Mouse (Mus musculus) limb, embryonic 15.5 days (tissue): ENCODE measurements around the gene Ryr3. TPM values are rescaled to one million over a fixed set of nuclear protein-coding genes. Genes with fewer than 3 reads are reported as not detected.
A peak's percentile ranks its signal among the peaks of the same experiment; 100 is the strongest.

Experiments
- ATAC-seq: fragments of 200-750 bp; cut with Nextera tagmentation; 2 replicates; pipeline ENCODE4 v1.8.0; 2017; ENCODE audit warnings: low read depth, moderate TSS enrichment; ENCODE audit not compliant: insufficient number of reproducible peaks, low FRiP score, low TSS enrichment
- H3K27ac ChIP-seq: fragments of 300-500 bp; sonication (generic); 2 replicates; pipeline ENCODE4 v1.5.1; 2015; ENCODE audit warnings: moderate library complexity, mild to moderate bottlenecking, inconsistent platforms
- H3K27me3 ChIP-seq: fragments of 300-500 bp; sonication (generic); 2 replicates; pipeline ENCODE4 v1.6.1; 2015; ENCODE audit warnings: inconsistent platforms
- H3K36me3 ChIP-seq: fragments of 300-500 bp; sonication (generic); 2 replicates; pipeline ENCODE4 v1.6.1; 2015; ENCODE audit warnings: inconsistent platforms
- H3K4me1 ChIP-seq: fragments of 300-500 bp; sonication (generic); 2 replicates; pipeline ENCODE4 v1.6.1; 2015; ENCODE audit warnings: inconsistent platforms
- H3K4me2 ChIP-seq: fragments of 300-500 bp; sonication (generic); 2 replicates; pipeline ENCODE4 v1.6.1; 2015; ENCODE audit warnings: mild to moderate bottlenecking, inconsistent platforms
- H3K4me3 ChIP-seq: fragments of 300-500 bp; sonication (generic); 2 replicates; pipeline ENCODE4 v1.5.1; 2015; ENCODE audit warnings: mild to moderate bottlenecking, inconsistent platforms
- H3K9ac ChIP-seq: fragments of 300-500 bp; sonication (generic); 2 replicates; pipeline ENCODE4 v1.6.1; 2015; ENCODE audit warnings: inconsistent platforms
- H3K9me3 ChIP-seq: fragments of 300-500 bp; sonication (generic); 2 replicates; pipeline ENCODE4 v1.6.1; 2016; ENCODE audit warnings: inconsistent platforms
- WGBS: fragments of 180-500 bp; shearing (Covaris S2); methylation state at CpG from one replicate; pipeline ENCODE4 v1.1.7; 2015; 5-methylcytosine and 5-hydroxymethylcytosine counted together
- polyA plus RNA-seq: library from polyadenylated mRNA; unstranded; fragments of >200 nt; fragmentation: Nextera tagmentation; extraction: Ambion mirVana; gene quantifications from 2 replicates; pipeline ENCODE4 v1.2.1, GENCODE M21; 2015

Gene Ryr3
- polyA plus RNA-seq, 1 experiment from 2014 or later: 0.68 TPM

DNA sequence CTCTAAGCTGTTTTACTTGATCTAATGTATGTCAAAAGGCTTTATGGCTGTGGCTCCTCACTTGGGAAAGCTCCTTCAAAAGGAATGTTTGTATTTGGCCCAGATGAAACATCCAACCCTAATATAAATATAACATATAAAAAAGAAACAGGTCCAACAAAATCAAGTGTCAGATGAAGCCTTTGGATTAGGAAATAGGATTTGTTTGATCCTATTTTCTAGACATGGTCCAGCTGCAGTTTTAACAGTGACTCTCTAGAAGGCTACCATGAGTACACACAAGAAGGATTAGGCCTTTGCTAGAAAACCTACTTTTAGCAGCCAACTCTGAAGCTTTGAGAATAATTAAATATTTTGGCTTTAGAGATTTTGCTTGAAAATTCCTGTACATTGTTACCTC is 38.8 kb downstream of the Ryr3 start:
- no peak overlapping the region for H3K27ac ChIP-seq

GRCm38 (mm10) chr2:113176337-113176736 is 40.6 kb downstream of the Ryr3 start:
- 81% methylated on average over 5 of the region's 5 CpGs for WGBS
- H3K4me2 ChIP-seq: no peak overlapping the region

More for the DNA sequence above, 38.8 kb downstream of the Ryr3 start:
- no peak overlapping the region for H3K4me3 ChIP-seq
- H3K9me3 ChIP-seq: no peaks in the 10 kb centered on the region
- H3K4me2 ChIP-seq: no peak overlapping the region
- H3K27me3 ChIP-seq: no peaks in the 10 kb centered on the region
- no peaks in the 10 kb centered on the region for H3K36me3 ChIP-seq
- no peak overlapping the region for H3K9ac ChIP-seq
- H3K4me1 ChIP-seq: no peaks in the 10 kb centered on the region
- no peak for ATAC-seq

DNA sequence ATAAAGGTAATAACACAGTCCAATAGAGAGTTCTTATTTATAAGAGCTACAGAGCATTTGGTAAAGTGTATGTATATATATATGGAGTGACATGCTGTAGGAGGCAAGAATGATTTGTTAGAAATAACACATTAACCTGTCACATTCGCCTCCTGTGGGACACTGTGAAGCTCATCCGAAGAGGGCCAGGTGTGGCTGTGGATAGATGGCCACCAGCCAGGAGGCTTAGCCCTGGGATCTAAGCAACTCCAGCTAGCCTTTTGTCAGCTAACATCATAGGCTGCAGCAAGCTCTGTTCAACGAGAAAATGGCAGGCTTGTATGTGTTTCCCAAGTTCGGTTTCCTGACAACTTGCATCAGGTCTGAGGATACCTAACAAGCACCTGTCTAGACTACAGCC is 48.8 kb downstream of the Ryr3 start:
- Histone ChIP-seq H3K9me3 (no peaks in the 10 kb centered on the region), H3K27ac (no peak overlapping the region), H3K36me3 (no peaks in the 10 kb centered on the region), H3K4me3 (no peak overlapping the region), H3K9ac (no peak overlapping the region), H3K4me2 (no peak overlapping the region), H3K4me1 (no peaks in the 10 kb centered on the region), H3K27me3 (no peaks in the 10 kb centered on the region)
- no peak for ATAC-seq
- WGBS: 78% methylated on average over 4 of the region's 4 CpGs

More at GRCm38 (mm10) chr2:113176337-113176736, 40.6 kb downstream of the Ryr3 start:
- H3K9ac ChIP-seq: no peak overlapping the region
- H3K4me3 ChIP-seq: no peak overlapping the region
- H3K4me1 ChIP-seq: no peaks in the 10 kb centered on the region
- H3K27me3 ChIP-seq: no peaks in the 10 kb centered on the region
- H3K27ac ChIP-seq: no peak overlapping the region
- H3K36me3 ChIP-seq: no peaks in the 10 kb centered on the region
- H3K9me3 ChIP-seq: no peaks in the 10 kb centered on the region
- no peak for ATAC-seq

DNA sequence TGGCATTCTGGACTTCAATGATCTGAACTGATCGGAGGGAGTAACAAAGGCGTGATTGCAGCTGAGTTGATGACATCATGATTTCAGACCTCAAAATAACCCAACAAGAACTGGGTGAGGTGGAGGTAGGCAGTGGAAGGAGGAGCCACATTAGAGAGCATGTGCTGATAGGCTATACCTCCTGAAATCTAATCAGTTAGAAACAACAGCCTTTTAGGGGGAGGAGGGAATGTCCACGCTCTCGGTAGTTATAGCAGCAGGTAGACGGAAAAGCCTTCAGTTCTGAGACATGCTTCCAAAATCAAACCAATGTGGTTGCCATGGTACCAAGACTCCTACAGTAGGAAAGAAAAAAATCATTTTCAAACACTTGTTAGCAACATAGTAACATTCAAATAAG is 55.4 kb downstream of the Ryr3 start:
- no peak for ATAC-seq
- H3K27me3 ChIP-seq: no peaks in the 10 kb centered on the region
- 64% methylated on average over 5 of the region's 5 CpGs for WGBS

DNA sequence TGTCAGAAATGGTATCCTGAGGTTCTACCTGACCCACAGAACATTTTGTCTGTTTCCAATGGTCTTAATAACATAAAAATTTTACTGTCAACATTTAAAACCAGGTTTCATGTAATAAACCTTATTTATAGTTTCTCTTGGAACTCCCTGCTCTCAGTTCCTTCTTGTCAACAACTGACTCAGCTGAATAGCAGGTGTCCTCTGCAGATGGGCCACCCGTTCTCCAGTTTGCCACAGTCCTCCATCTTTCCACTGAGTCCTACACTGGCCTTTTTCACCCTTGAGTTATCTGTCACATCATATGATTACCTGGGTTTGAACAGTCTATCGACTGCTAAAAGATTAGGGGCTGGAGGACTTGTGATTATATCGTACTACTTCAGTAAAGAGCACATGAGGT is 79.1 kb downstream of the Ryr3 start:
- Histone ChIP-seq H3K4me3 (no peak overlapping the region), H3K4me2 (no peak overlapping the region), H3K27ac (no peak overlapping the region), H3K4me1 (no peaks in the 10 kb centered on the region), H3K36me3 (no peaks in the 10 kb centered on the region), H3K9ac (no peak overlapping the region), H3K27me3 (no peaks in the 10 kb centered on the region), H3K9me3 (no peaks in the 10 kb centered on the region)
- ATAC-seq: no peak
- WGBS: 73% methylated on average over 3 of the region's 3 CpGs

More for the DNA sequence above, 55.4 kb downstream of the Ryr3 start:
- Histone ChIP-seq H3K9me3 (no peaks in the 10 kb centered on the region), H3K36me3 (no peaks in the 10 kb centered on the region), H3K9ac (no peak overlapping the region), H3K27ac (no peak overlapping the region), H3K4me1 (no peaks in the 10 kb centered on the region), H3K4me3 (no peak overlapping the region), H3K4me2 (no peak overlapping the region)

DNA sequence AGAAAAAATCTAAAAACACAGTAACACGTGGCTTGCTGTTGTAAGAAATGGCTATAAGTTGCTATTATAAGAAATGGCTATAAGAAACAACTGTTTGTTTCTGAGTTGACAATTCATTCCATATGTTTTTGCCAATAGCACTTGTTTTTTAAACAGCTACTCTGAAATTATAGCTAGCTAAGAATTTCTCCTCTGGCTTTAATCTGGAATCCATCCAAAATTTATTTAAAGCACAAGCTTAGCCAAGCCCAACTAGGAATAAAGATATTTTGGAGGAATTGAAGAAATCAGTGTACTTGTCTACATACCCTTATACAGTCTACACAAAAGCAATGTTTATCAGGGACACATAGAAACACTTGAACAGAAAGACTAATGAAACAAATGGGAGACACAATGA is 93.4 kb downstream of the Ryr3 start:
- WGBS: 24% methylated on average over 1 of the region's 1 CpGs
- H3K9me3 ChIP-seq: no peaks in the 10 kb centered on the region
- ATAC-seq: no peak
- no peak overlapping the region for H3K4me2 ChIP-seq
- no peaks in the 10 kb centered on the region for H3K4me1 ChIP-seq
- H3K36me3 ChIP-seq: no peaks in the 10 kb centered on the region
- no peak overlapping the region for H3K4me3 ChIP-seq
- H3K27me3 ChIP-seq: no peaks in the 10 kb centered on the region
- H3K9ac ChIP-seq: no peak overlapping the region
- H3K27ac ChIP-seq: no peak overlapping the region

- no peaks in the 10 kb centered on the region for H3K36me3 ChIP-seq
- H3K27ac ChIP-seq: no peak overlapping the region
- no peak overlapping the region for H3K4me2 ChIP-seq
- no peaks in the 10 kb centered on the region for H3K27me3 ChIP-seq
- no peak overlapping the region for H3K4me3 ChIP-seq
- WGBS: 46% methylated on average over 1 of the region's 1 CpGs
- no peaks in the 10 kb centered on the region for H3K9me3 ChIP-seq
- H3K4me1 ChIP-seq: no peaks in the 10 kb centered on the region
- no peak for ATAC-seq
- no peak overlapping the region for H3K9ac ChIP-seq
These were observed 97.8 kb downstream of the Ryr3 start for GRCm38 (mm10) chr2:113119080-113119479.

DNA sequence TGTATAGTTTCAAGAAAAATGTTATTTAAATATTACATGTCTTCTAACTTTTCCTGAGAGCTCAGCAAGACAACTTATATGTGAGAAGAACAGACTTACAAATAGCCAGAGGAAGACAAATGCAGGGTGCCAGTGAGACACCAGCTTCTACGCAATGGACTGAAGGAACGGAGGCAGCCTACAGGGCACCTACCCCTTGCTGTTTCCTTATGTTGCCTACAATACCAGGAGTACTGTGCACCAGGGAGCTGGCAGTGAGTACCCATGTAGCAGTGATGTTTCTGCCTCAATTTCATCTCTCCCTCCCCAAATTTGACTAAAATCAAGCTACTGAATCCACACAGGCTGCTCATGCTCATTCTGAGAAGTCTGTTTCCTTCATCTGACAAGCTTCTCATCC is 100.1 kb downstream of the Ryr3 start:
- H3K4me2 ChIP-seq: no peak overlapping the region
- H3K4me1 ChIP-seq: no peaks in the 10 kb centered on the region
- no peaks in the 10 kb centered on the region for H3K27me3 ChIP-seq
- no peak overlapping the region for H3K4me3 ChIP-seq
- 94% methylated on average over 2 of the region's 2 CpGs for WGBS
- H3K9me3 ChIP-seq: no peaks in the 10 kb centered on the region
- H3K27ac ChIP-seq: no peak overlapping the region
- no peak for ATAC-seq
- H3K9ac ChIP-seq: no peak overlapping the region
- H3K36me3 ChIP-seq: no peaks in the 10 kb centered on the region

GRCm38 (mm10) chr2:113115897-113116283 is 101.0 kb downstream of the Ryr3 start:
- Histone ChIP-seq H3K4me2 (no peak overlapping the region), H3K27ac (no peak overlapping the region), H3K9me3 (no peaks in the 10 kb centered on the region), H3K9ac (no peak overlapping the region), H3K36me3 (no peaks in the 10 kb centered on the region), H3K27me3 (no peaks in the 10 kb centered on the region), H3K4me3 (no peak overlapping the region), H3K4me1 (no peaks in the 10 kb centered on the region)
- no peak for ATAC-seq
- WGBS: 87% methylated on average over 4 of the region's 4 CpGs

DNA sequence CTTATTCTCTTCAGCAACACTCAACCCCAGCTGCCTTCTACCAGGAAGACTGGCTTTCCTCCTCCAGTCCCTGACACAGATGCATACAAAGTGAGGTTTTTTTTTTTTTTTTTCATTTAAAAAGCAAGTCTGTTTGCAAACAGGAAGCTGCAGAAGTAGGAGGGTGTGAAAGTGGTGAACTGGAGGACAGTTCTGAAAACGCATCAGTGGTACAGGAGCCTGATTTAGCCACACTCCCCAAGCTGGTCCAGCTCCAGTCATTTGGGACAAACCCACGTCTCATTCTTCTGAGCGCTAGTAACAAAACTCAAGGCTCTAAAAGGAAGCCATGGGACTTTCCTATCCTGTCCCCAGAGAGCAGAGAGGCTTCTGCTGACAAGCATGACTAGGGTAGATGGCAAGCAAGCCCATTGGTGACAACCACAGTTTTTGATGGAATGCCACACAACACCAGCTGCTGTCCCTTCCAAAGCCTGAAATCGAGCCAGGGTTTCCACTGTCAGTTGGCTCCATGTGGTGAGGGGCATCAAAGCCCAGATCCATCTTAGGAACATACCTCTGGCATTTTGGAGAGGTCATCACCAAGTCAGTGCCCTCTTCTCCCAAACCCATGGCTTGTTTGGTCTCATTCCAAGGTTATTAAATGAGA is 101.5 kb downstream of the Ryr3 start:
- H3K4me2 ChIP-seq: no peak overlapping the region
- no peaks in the 10 kb centered on the region for H3K36me3 ChIP-seq
- no peaks in the 10 kb centered on the region for H3K27me3 ChIP-seq
- no peak overlapping the region for H3K27ac ChIP-seq
- H3K9ac ChIP-seq: no peak overlapping the region
- no peak overlapping the region for H3K4me3 ChIP-seq
- ATAC-seq: peak; percentile 30; the same call in 1 of the 2 replicates
- no peaks in the 10 kb centered on the region for H3K9me3 ChIP-seq
- WGBS: 75% methylated on average over 4 of the region's 4 CpGs
- no peaks in the 10 kb centered on the region for H3K4me1 ChIP-seq

- Histone ChIP-seq H3K9me3 (no peaks in the 10 kb centered on the region), H3K36me3 (no peaks in the 10 kb centered on the region), H3K4me2 (no peak overlapping the region), H3K27ac (no peak overlapping the region), H3K9ac (no peak overlapping the region), H3K4me3 (no peak overlapping the region), H3K4me1 (no peaks in the 10 kb centered on the region), H3K27me3 (no peaks in the 10 kb centered on the region)
- WGBS: 75% methylated on average over 6 of the region's 6 CpGs
- ATAC-seq: no peak
These were observed 112.3 kb downstream of the Ryr3 start for GRCm38 (mm10) chr2:113104609-113105008.

- WGBS: 74% methylated on average over 4 of the region's 4 CpGs
These were observed 121.7 kb downstream of the Ryr3 start for GRCm38 (mm10) chr2:113095184-113095583.

DNA sequence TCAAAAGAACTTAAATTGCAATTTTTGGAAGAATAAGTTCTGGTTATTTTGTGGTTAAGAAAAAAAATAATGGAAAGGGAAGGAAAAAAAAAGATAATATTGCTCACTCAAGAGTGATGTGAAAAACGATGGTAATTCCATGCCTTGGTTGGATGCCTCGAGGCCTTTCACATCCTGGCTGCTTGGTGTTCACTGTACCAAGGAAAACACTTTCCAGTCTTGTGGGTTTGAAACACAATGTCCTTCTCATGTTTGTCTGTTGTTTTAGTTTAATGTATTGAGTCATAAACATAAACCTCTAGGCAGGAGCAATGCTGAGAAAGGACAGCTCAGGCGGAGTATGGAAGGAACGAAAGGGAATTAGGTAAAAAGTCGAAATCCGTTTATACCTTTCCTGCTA is 122.8 kb downstream of the Ryr3 start:
- no peak overlapping the region for H3K4me2 ChIP-seq
- H3K9ac ChIP-seq: no peak overlapping the region
- H3K9me3 ChIP-seq: no peaks in the 10 kb centered on the region
- no peaks in the 10 kb centered on the region for H3K4me1 ChIP-seq
- no peak overlapping the region for H3K27ac ChIP-seq
- no peaks in the 10 kb centered on the region for H3K36me3 ChIP-seq
- H3K4me3 ChIP-seq: no peak overlapping the region
- no peaks in the 10 kb centered on the region for H3K27me3 ChIP-seq
- 87% methylated on average over 6 of the region's 6 CpGs for WGBS
- ATAC-seq: no peak

More at GRCm38 (mm10) chr2:113095184-113095583, 121.7 kb downstream of the Ryr3 start:
- H3K4me1 ChIP-seq: no peaks in the 10 kb centered on the region
- no peak overlapping the region for H3K9ac ChIP-seq
- no peak for ATAC-seq
- H3K9me3 ChIP-seq: no peaks in the 10 kb centered on the region
- no peak overlapping the region for H3K27ac ChIP-seq
- H3K36me3 ChIP-seq: no peaks in the 10 kb centered on the region
- H3K4me2 ChIP-seq: no peak overlapping the region
- H3K27me3 ChIP-seq: no peaks in the 10 kb centered on the region
- H3K4me3 ChIP-seq: no peak overlapping the region
